Mouse (Mus musculus) heart, postnatal 36 days (tissue): ENCODE data around the gene Lrp2. TPM values are rescaled to one million over a fixed set of nuclear protein-coding genes. Genes with fewer than 3 reads are reported as not detected.

Source experiments
- DNase-seq, 2 experiments: peaks; one replicate each; pipeline ENCODE4 v3.0.0; 2021 to 2022
- intact Hi-C: fragments of 180-260 bp; cut with DNase I; formaldehyde crosslinking; loops from one replicate; pipeline ENCODE4 v1.15.1; 2025
- total RNA-seq, 2 experiments: library from RNA; stranded (reverse); gene quantifications; 2 replicates each; pipeline ENCODE4 v1.2.3; 2021

Gene Lrp2
- total RNA-seq = 1 to 10 TPM in 1 of 2 experiments, under 1 TPM in 1; 0.89 to 1.7 TPM

DNA sequence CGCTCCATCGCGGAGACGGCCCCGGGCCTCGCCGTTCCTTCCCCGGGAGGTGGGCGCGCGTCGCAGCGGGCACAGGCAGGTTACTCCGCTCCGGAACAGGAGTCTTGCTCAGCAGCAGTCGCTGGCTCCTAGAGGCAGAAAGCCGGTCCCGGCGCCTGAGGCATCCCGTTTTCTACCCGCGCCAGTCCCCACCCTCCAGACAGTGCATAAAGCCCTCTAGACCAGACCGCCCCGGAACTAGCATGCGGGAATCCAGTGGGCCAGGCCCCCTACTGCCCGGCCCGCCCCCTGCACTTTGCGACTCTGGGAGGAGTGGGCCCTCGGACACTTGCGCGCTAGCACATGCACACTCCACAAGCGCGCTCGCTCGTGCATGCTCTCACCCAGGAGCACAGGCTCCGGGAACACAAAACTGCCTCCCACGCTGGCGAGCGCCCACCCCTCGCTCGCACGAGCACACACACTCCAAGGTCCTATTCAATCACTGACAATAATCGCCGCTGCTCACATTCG, at the start of gene Lrp2:
TSS of gene Lrp2 (minus strand) at position 180 of the 513 bp plus-strand sequence.
- no peak for DNase-seq
- intact Hi-C loops = no loop called here

DNA sequence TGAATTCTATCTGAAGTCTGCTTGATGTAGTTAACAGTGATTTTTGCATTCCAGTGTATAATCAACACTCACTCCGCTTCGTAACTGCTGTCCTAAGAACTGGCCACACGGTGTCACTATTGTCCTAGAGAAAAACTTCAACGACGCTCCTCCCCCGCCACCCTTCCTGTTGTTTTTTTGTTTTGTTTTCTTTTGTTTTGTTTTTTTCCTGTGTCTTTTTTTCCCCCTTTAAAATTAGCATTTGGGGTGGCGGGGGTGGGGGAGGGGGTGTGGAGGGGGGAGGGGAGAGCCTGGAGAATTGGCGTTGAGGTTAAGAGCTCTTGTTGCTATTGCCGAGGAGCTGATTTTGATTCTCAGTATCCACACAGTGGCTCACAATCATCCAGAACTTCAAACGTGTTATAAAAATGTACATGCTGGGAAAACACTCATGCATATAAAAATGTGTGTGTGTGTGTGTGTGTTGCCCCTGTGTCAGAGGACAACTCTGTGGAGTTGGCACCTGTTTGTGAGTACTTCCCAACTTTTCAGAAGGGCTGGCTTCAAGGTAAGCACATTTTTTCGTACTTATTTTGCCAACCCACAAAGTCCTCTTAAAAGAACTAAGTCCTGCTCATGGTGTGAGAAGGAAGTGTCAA, 49.3 kb upstream of the Lrp2 start:
- peak; percentile 36 to 41 for DNase-seq
- intact Hi-C loops = loop anchor here (2.0 to 5.0 kb wide), 4 partner anchors 40 to 322 kb away; no protein-coding TSS in a partner anchor

DNA sequence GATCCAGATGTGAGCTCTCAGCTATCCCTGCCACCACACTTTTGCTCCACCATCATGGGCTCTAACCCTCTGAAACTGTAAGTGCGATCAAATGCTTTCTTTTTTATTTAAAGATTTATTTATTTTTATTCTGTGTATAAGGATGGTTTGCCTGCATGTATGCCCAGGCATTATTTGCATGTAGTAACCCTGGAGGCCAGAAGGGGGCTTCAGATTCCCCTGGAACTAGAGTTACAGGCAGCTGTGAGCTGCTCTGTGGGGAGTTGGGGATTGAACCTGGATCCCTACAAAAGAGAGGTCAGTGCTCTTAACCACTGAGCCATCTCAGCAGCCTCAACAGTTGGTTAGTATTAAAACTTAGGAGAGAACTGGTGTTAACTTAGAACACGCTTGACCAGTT, 45.6 kb upstream of the Lrp2 start:
- no peak for DNase-seq
- intact Hi-C loops = no loop called here

DNA sequence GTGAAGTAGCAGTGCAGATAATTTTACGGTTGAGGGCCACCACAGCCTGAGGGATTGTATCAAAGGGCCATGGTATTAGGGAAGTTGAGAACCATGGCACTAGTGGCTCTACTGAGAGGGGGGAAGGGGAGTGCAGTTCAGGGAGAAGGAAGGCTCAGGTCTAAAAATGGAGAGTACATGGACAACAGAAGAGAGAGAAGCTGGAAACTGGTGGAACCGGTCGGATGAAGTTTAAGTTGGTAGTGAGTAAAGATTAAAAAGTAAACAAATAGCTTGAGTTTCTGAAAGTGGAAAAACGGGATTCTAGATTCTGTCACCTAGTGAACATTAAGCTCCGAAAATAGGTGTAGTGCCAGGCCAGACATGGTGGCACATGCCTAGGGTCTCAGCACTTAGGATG, 44.9 kb upstream of the Lrp2 start:
- intact Hi-C loops = no loop called here
- DNase-seq = no peak

DNA sequence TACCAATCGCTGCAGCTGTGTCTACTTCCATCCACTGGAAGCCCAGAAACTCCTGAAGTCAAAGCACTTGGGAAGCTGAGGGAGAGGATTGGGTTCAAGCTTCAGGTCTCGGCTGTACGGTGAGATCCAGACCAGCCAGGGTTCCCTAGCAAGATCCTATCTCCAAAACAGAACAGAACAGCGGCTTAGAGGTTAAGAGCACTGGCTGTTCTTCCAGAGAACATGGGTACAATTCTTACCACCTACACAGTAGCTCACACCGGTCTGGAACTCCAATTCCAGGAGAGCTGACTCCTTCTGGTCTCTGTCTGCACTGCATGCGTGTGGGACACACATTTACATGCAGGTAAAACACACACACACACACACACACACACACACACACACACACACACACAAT, 44.0 kb upstream of the Lrp2 start:
- no peak for DNase-seq
- intact Hi-C loops = no loop called here

DNA sequence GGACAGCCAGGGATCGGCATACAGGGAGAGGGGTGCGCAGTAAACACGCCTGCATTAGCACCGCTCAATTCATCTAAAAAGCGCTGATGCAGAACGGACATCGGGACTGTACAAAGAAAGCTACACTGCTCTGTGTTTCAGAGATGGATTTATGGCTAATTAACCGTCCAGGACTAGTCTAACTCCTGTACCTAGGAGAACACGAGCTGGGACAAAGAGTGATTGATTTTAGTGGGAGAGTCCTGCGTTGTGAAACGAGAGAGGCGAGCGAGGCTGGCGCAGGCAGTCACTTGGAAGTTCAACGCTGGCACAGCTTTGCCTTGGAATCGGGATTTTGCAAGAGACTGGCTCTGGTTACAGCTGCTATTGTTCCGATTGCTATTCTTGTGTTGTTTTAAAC, 43.4 kb upstream of the Lrp2 start:
- intact Hi-C loops = no loop called here
- no peak for DNase-seq

DNA sequence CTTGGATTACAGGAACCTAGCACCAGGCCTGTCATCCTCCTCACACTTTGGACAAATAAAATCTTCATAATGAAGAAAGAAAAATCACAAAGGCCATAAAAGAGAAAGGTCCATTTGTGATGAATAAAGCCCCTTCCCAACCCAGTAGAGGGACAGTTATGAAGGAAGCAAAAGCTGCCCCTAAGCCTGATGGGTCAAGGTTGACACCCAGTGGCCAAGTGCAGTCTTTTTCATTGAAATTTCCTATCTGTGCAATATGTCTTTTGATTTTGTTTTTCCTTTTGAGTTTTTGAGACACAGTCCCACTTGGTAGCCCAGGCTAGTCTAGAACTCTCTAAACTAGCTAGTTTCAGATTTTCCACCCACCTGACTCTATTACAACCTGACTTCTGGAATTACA, 33.4 kb upstream of the Lrp2 start:
- intact Hi-C loops = no loop called here
- no peak for DNase-seq

DNA sequence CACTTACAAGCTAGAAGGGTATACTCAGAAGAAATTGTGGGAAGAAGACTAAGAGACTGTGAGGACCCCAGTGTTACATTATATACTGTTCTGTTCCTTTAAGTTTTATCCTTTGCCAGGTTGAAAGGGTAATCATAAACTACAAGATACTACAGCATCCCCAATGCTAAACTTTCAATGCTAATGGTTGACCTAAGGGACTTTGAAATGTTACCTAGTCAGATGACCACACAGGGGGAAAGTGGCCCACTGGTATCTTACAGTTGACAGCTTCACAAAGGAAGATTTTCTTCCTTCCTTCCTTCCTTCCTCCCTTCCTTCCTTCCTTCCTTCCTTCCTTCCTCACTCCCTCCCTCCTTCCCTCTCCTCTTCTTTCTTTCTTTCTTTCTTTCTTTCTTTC, 32.5 kb upstream of the Lrp2 start:
- intact Hi-C loops = no loop called here
- DNase-seq = no peak

DNA sequence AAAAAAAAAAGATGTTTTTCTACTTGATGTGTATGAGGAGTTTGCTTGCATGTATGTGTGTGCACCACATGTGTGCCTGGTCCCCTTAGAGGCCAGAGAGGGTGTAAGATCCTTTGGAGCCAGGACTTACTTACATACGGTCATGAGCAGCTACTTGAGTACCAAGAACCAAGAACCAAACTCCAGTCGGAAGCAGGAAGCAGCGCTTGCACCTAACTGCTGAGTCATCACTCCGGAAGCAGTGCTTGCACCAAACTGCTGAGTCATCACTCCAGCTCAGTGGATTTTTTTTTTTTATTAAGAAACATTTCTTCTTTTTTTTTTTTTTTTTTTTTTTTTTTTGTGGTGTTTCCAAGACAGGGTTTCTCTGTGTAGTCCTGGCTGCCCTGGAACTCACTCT, 27.4 kb upstream of the Lrp2 start:
- intact Hi-C loops = no loop called here
- no peak for DNase-seq

DNA sequence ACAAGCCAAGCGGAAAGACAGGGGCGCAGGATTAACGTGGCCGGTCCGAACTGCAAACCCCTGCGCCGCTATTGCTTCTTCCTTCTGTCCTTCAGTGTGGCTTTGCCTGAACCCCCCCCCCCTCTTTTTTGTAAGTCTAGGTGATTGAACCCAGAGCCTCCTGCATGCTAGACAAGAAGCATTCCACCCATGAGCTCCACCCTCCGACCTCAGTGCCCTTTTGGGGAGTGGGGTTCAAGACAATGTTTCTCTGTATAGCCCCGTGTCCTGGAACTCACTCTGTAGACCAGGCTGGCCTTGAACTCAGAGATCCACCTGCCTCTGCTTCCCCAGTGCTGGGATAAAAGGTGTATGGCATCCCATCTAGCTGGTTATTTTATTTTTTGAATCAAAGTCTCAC, 26.9 kb upstream of the Lrp2 start:
- intact Hi-C loops = no loop called here

DNA sequence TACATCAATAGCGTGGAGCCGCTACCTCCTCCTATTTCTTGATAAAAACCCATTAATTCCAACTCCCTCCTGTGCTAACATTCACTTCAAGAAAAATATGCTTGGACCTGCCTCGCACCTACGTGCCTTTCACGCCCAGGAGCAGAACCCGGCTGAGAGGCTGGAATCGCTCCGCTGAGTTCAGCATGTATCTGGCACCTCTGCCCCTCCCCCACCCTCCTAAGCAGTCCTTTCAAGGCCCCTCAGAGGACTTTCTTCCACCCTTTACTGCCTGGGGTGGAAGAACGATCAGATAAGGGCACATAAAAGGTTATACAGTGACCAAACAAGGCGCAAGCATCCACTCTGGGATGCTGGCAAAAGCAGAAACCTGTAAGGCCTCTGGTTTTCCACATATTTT, 26.4 kb upstream of the Lrp2 start:
- intact Hi-C loops = no loop called here
- DNase-seq = no peak

More for the DNA sequence above, 26.9 kb upstream of the Lrp2 start:
- no peak for DNase-seq

DNA sequence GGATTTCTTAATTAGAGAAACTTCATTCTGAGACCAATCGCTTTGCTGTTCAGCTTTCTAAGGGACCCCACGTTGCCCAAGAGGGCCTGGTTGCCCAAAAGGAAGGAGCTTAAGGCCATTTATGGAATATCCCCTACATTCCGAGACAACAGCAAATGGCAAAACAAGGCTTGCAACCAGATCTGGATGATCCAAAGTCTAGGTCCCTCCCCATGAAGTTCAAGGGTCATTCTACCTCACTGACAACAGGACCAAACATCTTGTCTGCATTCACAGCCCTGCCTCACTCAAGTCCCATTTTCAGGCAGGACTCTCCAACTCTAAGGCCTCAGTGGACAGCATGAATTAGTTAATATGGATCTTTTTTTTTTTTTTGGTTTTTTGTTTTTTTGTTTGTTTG, 20.8 kb upstream of the Lrp2 start:
- DNase-seq = no peak
- intact Hi-C loops = no loop called here

DNA sequence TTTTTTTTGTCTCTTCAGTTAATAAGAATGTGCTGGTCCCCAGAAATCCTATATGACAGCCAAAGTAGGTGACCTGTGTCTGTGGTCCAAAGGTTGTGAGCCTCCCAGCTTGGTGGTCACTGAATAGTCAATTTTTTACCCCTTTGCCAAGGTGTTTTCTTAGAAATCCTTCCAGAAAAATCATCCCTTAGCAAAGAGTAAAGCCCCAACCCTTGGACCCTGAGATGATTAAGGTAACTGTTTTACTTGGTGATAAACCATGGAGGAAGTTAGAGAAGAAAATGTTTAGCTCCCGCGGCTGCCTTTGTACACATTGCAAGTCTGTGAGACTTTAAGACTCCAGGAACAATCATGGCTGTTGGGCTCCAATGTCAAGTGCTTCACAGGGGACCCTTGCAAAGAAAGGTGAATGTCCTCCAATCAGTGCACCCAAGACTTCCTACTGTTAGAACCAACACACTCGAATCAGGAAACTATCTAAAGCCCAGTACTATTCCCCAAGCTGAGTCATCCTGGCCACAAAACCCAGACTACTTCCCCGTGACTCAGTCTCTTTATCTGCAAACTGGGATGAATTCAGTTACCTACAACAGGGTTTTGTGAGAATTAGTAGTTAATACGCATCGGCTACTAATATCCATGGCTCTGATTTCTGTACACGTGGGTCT, 18.0 kb upstream of the Lrp2 start:
- no peak for DNase-seq
- intact Hi-C loops = no loop called here

DNA sequence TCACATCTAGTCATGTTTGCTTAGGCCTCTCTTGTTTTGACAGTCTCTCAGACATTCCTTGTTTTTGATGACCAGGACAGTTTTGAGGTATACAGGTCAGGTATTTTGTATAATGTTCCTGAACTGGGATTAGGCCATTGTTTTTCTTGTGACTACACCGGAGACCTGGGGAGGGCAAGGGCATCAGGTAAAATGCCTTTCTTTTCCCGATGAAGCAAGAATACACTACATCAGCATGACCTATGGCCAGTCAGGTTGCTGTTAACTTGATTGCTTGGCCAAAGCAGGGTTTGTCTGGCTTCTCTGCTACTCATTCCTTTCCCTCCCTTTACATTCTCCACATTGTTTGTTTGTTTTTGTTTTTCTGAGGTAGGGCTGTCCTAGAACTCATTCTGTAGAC, 7.3 kb upstream of the Lrp2 start:
- intact Hi-C loops = no loop called here
- DNase-seq = no peak

DNA sequence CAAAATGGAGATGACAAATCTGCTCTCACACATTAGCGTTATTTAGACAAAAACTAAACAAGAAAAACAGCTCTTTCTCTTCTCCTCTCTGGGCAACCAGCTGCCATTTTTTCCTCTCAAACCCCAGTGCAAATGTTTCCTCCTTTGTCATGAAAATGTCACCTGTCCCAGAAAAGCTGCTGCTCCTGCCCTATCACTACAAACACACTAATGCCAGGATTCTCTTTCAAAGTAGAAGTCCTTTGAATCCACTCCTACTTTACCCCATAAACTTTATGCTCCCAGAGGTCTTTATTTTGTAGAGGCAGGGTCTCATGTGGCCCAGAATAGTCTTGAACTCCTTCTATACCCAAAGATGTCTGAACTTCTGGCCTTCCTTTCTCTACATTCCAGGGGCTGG, 6.7 kb upstream of the Lrp2 start:
- DNase-seq = no peak
- intact Hi-C loops = no loop called here

DNA sequence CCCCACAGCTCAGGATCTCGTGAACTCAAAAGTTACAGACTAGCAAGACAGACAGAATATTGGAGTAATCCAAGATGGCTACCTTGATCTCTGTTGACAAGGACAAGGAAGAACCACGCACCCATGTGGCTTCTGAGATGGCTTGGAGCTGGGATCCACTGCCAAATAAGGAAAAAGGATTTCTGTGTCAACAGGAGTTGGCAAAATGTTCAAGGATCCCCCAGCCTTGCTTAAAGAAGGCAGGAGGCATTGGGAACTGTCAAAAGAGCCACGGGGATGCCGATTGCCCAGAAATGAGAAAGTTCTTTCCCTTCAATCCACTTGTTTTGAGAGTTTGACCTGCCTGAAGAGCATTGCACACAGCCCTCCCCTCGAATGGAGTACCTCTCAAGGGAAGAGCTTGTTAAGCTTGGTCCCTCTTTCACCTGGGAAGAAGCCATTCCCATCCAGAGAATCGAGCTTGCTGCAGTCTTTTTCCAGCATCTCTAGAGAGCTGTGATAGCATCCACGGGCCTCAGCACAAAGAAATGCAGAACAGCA, 6.2 kb upstream of the Lrp2 start:
- intact Hi-C loops = no loop called here
- no peak for DNase-seq

DNA sequence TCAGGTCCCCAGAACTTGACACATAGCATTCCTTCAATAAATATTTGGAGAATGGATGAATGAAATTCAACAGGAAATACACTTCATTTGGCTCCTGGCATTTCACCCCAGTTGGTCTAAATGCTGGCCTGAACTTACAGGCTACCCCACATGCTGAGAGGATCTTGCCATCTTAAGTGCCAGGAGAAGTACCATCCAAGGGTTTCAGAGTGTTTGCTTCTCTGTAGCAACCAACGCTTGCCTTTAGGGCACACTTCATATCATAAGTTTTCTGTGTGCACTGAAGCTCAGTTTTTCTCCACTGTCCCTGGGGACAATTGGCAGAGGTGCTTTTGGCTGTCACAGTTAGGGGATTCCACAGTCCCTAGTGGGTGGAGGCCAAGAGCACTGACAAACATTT, 4.7 kb upstream of the Lrp2 start:
- intact Hi-C loops = no loop called here
- DNase-seq = no peak

DNA sequence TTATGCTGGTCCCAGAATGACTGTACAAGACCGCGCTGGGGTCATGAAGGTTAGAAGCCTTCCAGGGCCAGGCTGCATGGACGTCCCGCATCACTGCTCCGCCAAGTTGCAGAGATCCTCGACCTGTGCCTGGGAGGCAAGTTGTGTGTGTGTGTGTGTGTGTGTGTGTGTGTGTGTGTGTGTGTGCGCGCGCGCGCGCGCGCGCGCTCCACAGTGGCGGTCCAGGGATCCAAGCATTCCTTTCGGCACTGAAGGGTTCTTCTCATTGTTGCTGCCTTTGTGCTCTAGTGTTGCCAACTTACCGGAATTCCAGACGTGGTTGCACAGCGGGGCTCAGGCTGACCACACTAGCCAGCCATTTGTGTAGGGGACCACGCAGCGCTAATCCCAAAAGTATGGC, 2.0 kb upstream of the Lrp2 start:
- DNase-seq = no peak
- intact Hi-C loops = no loop called here

DNA sequence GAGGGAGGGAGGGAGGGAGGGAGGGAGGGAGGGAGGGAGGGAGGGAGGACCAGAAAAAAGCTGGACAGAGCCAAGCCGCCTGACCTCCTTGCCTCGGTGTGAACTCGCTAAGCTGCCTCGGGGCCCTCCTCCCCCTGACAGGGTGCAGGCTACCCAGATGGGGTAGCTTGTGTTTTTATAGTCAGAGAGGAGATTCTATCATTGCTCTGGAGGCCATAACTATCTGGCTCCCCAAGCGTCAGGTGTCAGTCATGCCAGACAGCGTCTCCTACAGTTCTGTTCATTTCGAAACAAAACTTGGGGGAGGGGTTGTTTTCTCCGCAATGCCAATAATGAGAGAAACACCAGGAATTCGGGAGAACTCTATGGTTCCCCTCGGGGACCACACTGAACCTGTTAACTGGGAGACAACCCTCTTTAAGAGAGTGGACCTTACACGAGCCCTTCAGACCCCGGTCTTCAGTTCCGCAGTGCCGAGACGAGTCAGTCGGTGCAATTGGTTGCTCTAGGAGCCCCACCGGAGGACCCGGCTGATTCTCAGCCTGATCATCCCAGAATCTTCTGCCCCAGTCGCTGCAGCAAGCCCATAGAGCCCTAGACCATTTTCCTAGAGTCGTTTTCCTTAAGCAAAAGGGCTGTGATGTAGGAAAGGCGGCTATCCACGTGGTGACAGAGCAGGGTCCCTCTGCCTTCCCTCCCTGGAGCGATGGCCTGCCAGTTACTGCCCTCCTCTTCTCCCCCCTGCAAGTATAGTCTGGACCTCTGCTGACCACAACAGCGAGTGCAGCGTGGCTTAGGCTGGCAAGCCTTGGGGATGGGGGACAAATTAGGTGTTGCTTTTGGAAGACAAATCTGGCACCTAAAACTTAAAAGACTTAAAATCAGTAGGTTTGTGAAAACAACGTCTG, 1.2 kb upstream of the Lrp2 start:
- DNase-seq = no peak
- intact Hi-C loops = no loop called here

DNA sequence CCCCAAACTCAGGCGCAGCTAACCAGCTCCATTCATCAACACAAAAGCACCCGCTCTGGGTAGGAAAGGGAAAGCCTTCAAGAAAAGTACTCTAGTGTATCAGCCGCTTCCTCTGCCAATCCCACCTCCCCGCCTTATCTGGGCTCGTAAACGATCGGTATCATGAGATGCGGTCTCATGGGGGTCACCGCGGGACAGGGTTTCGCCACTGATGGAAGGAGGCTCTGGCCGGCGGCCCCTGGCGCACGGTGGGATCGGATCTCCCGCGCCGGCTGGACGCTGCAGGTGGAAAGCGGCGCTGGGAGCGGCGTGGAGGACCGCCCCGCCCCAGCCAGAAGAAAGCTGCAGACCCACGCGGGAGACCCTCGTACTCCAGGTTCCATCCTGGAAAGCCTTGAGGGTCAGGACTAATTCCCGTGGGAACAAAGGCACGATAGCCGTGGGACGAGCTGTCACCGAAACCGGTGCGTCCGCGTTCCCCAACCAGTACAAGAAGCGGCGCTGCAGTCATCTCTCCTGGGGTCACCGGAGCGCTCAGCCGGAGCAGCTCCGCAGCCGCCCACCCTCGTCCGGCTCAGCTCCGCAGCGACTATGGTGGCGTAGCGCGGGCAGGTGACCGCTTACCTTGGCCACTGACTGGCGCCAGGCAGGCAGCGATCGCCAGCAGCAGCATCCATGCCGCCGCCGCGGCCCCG, 527 bp downstream of the Lrp2 start:
- intact Hi-C loops = no loop called here
- no peak for DNase-seq
